Mouse (Mus musculus): ENCODE measurements around the gene E130114P18Rik. TPM values are rescaled to one million over a fixed set of nuclear protein-coding genes. Genes with fewer than 3 reads are reported as not detected.
A peak's percentile ranks its signal among the peaks of the same experiment; 100 is the strongest.

Gene E130114P18Rik
- total and polyA plus RNA-seq, 2 experiments from 2014 or later = 13.5 to 13.7 TPM

GRCm38 (mm10) chr4:97780666-97781435, 3.0 kb upstream of the E130114P18Rik start:
- H3K4me2 ChIP-seq (ENCODE audit: low read depth, low read length, poor library complexity, severe bottlenecking) = peak overlapping the region; percentile 28
- ATAC-seq (ENCODE audit: low FRiP score) = no peak
- no peak overlapping the region for H3K27ac ChIP-seq (ENCODE audit: low read depth, low read length)
- H3K4me1 ChIP-seq (ENCODE audit: insufficient read depth, low read length) = no peaks in the 10 kb centered on the region
- no peak for TF ChIP-seq CTCF (IDR thresholded peaks at IDR 0.05)
- WGBS = 64% methylated on average over 7 of the region's 7 CpGs
- H3K9ac ChIP-seq (replicated peaks; ENCODE audit: low read length, poor library complexity, severe bottlenecking) = no peak overlapping the region
- no peaks in the 10 kb centered on the region for H3K9me3 ChIP-seq (ENCODE audit: low read length)
- H3K27me3 ChIP-seq (ENCODE audit: insufficient read depth, low read length) = peaks cover 7% of the 10 kb centered on the region; the same call in 1 of the 2 replicates
- H3K36me3 ChIP-seq (ENCODE audit: insufficient read depth, low read length) = no peaks in the 10 kb centered on the region
- H3K4me3 ChIP-seq (ENCODE audit: low read depth, low read length) = peak overlapping the region; percentile 18
- DNase-seq (ENCODE audit: low spot score) = no peak

GRCm38 (mm10) chr4:97780024-97780423, 2.1 kb upstream of the E130114P18Rik start:
- Histone ChIP-seq H3K9me3 (ENCODE audit: low read length) (no peaks in the 10 kb centered on the region), H3K4me1 (ENCODE audit: insufficient read depth, low read length) (no peaks in the 10 kb centered on the region), H3K36me3 (ENCODE audit: insufficient read depth, low read length) (no peaks in the 10 kb centered on the region), H3K9ac (replicated peaks; ENCODE audit: low read length, poor library complexity, severe bottlenecking) (no peak overlapping the region), H3K4me2 (ENCODE audit: low read depth, low read length, poor library complexity, severe bottlenecking) (peak overlapping the region; percentile 95; the same call in 1 of the 2 replicates), H3K4me3 (ENCODE audit: low read depth, low read length) (peak overlapping the region; percentile 81), H3K27ac (ENCODE audit: low read depth, low read length) (no peak overlapping the region), H3K27me3 (ENCODE audit: insufficient read depth, low read length) (peaks cover 13% of the 10 kb centered on the region; the same call in 1 of the 2 replicates)
- DNase-seq (ENCODE audit: low spot score) (no peak), ATAC-seq (ENCODE audit: low FRiP score) (no peak)
- WGBS = 52% methylated on average over 7 of the region's 7 CpGs
- no peak for TF ChIP-seq CTCF (IDR thresholded peaks at IDR 0.05)

- WGBS = 19% methylated on average over 18 of the region's 18 CpGs
- ATAC-seq (ENCODE audit: low FRiP score) (no peak), DNase-seq (ENCODE audit: low spot score) (no peak)
- Histone ChIP-seq H3K9me3 (ENCODE audit: low read length) (no peaks in the 10 kb centered on the region), H3K27ac (ENCODE audit: low read depth, low read length) (peak overlapping the region; percentile 80), H3K36me3 (ENCODE audit: insufficient read depth, low read length) (no peaks in the 10 kb centered on the region), H3K9ac (replicated peaks; ENCODE audit: low read length, poor library complexity, severe bottlenecking) (peak overlapping the region; percentile 75), H3K4me2 (ENCODE audit: low read depth, low read length, poor library complexity, severe bottlenecking) (peak overlapping the region; percentile 95), H3K4me3 (ENCODE audit: low read depth, low read length) (peak overlapping the region; percentile 81), H3K4me1 (ENCODE audit: insufficient read depth, low read length) (no peaks in the 10 kb centered on the region), H3K27me3 (ENCODE audit: insufficient read depth, low read length) (peaks cover 16% of the 10 kb centered on the region; the same call in 1 of the 2 replicates)
- no peak for TF ChIP-seq CTCF (IDR thresholded peaks at IDR 0.05)
Observed at GRCm38 (mm10) chr4:97779003-97779930, 1.4 kb upstream of the E130114P18Rik start.

GRCm38 (mm10) chr4:97778211-97779002, 529 bp upstream of the E130114P18Rik start:
- Histone ChIP-seq H3K9ac (replicated peaks; ENCODE audit: low read length, poor library complexity, severe bottlenecking) (peak overlapping the region; percentile 75), H3K9me3 (ENCODE audit: low read length) (no peaks in the 10 kb centered on the region), H3K4me3 (ENCODE audit: low read depth, low read length) (peak overlapping the region; percentile 81), H3K27ac (ENCODE audit: low read depth, low read length) (peak overlapping the region; percentile 80), H3K4me2 (ENCODE audit: low read depth, low read length, poor library complexity, severe bottlenecking) (peak overlapping the region; percentile 95), H3K27me3 (ENCODE audit: insufficient read depth, low read length) (peaks cover 24% of the 10 kb centered on the region), H3K4me1 (ENCODE audit: insufficient read depth, low read length) (0 out of 2 replicates have a peak, but pooled peaks cover 2% of the 10 kb centered on the region), H3K36me3 (ENCODE audit: insufficient read depth, low read length) (no peaks in the 10 kb centered on the region)
- no peak for DNase-seq (ENCODE audit: low spot score)
- WGBS = 1% methylated on average over 88 of the region's 94 CpGs
- no peak for TF ChIP-seq CTCF (IDR thresholded peaks at IDR 0.05)
- peak; percentile 35; the same call in 1 of the 2 replicates for ATAC-seq (ENCODE audit: low FRiP score)

GRCm38 (mm10) chr4:97777081-97777705, 685 bp downstream of the E130114P18Rik start:
- under 1% methylated on average over 26 of the region's 77 CpGs for WGBS
- Histone ChIP-seq H3K9me3 (ENCODE audit: low read length) (no peaks in the 10 kb centered on the region), H3K4me1 (ENCODE audit: insufficient read depth, low read length) (0 out of 2 replicates have a peak, but pooled peaks cover 2% of the 10 kb centered on the region), H3K36me3 (ENCODE audit: insufficient read depth, low read length) (no peaks in the 10 kb centered on the region), H3K4me2 (ENCODE audit: low read depth, low read length, poor library complexity, severe bottlenecking) (peak overlapping the region; percentile 95), H3K27me3 (ENCODE audit: insufficient read depth, low read length) (peaks cover 25% of the 10 kb centered on the region), H3K4me3 (ENCODE audit: low read depth, low read length) (peak overlapping the region; percentile 81), H3K9ac (replicated peaks; ENCODE audit: low read length, poor library complexity, severe bottlenecking) (peak overlapping the region; percentile 75), H3K27ac (ENCODE audit: low read depth, low read length) (peak overlapping the region; percentile 80)
- no peak for TF ChIP-seq CTCF (IDR thresholded peaks at IDR 0.05)
- ATAC-seq (ENCODE audit: low FRiP score) (peak; percentile 19; the same call in 1 of the 2 replicates), DNase-seq (ENCODE audit: low spot score) (peak; percentile 53)
